Mouse (Mus musculus): ENCODE results near the gene Serp1. TPM values are rescaled to one million over a fixed set of nuclear protein-coding genes. Genes with fewer than 3 reads are reported as not detected.

Serp1 gene
- polyA plus RNA-seq, 1 experiment from 2014 or later: 149 TPM

Other genes starting within 250 kb of the Serp1 start
- gene Tsc22d2, start 111.2 kb downstream of the Serp1 start, polyA plus RNA-seq (2014; fragmentation: Nextera tagmentation; extraction: Ambion mirVana): 11.6 and 14.8 TPM in 2 replicates
- gene Eif2a, start 71 bp downstream of the Serp1 start, polyA plus RNA-seq (2014; fragmentation: Nextera tagmentation; extraction: Ambion mirVana): 65.1 and 68.5 TPM in 2 replicates
- gene Selenot, start 50.7 kb upstream of the Serp1 start, polyA plus RNA-seq (2014; fragmentation: Nextera tagmentation; extraction: Ambion mirVana): 29.6 and 32.5 TPM in 2 replicates
- 0.08 and 0.12 TPM in 2 replicates for gene Erich6, start 111.3 kb upstream of the Serp1 start, polyA plus RNA-seq (2014; fragmentation: Nextera tagmentation; extraction: Ambion mirVana)
- 4.9 and 6.8 TPM in 2 replicates for gene Siah2, start 166.5 kb upstream of the Serp1 start, polyA plus RNA-seq (2014; fragmentation: Nextera tagmentation; extraction: Ambion mirVana)

All from hindbrain, embryonic 11.5 days (tissue).